Mouse (Mus musculus): Measurements from ENCODE around the gene Raly. TPM values are rescaled to one million over a fixed set of nuclear protein-coding genes. Genes with fewer than 3 reads are reported as not detected.
A peak's percentile ranks its signal among the peaks of the same experiment; 100 is the strongest.

The Raly gene
- polyA plus RNA-seq, 1 experiment from 2014 or later, result 25.3 TPM

GRCm38 (mm10) chr2:154818599-154818998 is 27.7 kb downstream of the Raly start:
- Histone ChIP-seq H3K4me2 (no peak overlapping the region), H3K4me3 (no peak overlapping the region), H3K4me1 (peaks cover 16% of the 10 kb centered on the region), H3K36me3 (replicated peaks) (no peaks in the 10 kb centered on the region), H3K9ac (no peak overlapping the region), H3K9me3 (no peaks in the 10 kb centered on the region), H3K27me3 (replicated peaks) (no peaks in the 10 kb centered on the region), H3K27ac (no peak overlapping the region)
- no peak for ATAC-seq (replicated peaks)
- 65% methylated on average over 1 of the region's 1 CpGs for WGBS

GRCm38 (mm10) chr2:154820346-154820745 is 29.4 kb downstream of the Raly start:
- ATAC-seq (replicated peaks), result no peak
- Histone ChIP-seq H3K4me3 (no peak overlapping the region), H3K27me3 (replicated peaks) (no peaks in the 10 kb centered on the region), H3K27ac (no peak overlapping the region), H3K4me2 (no peak overlapping the region), H3K9ac (no peak overlapping the region), H3K36me3 (replicated peaks) (no peaks in the 10 kb centered on the region), H3K9me3 (no peaks in the 10 kb centered on the region), H3K4me1 (peaks cover 16% of the 10 kb centered on the region)
- 85% methylated on average over 1 of the region's 1 CpGs for WGBS

- Histone ChIP-seq H3K36me3 (replicated peaks) (no peaks in the 10 kb centered on the region), H3K9me3 (no peaks in the 10 kb centered on the region), H3K27ac (no peak overlapping the region), H3K4me1 (no peaks in the 10 kb centered on the region), H3K27me3 (replicated peaks) (no peaks in the 10 kb centered on the region), H3K9ac (no peak overlapping the region), H3K4me3 (no peak overlapping the region), H3K4me2 (no peak overlapping the region)
- ATAC-seq (replicated peaks), result no peak
- WGBS, result 93% methylated on average over 1 of the region's 1 CpGs
Measured at GRCm38 (mm10) chr2:154826054-154826538, 35.2 kb downstream of the Raly start.

- Histone ChIP-seq H3K27ac (no peak overlapping the region), H3K27me3 (replicated peaks) (no peaks in the 10 kb centered on the region), H3K36me3 (replicated peaks) (no peaks in the 10 kb centered on the region), H3K4me1 (no peaks in the 10 kb centered on the region; the same call in 1 of the 2 replicates), H3K9me3 (no peaks in the 10 kb centered on the region), H3K4me3 (no peak overlapping the region), H3K4me2 (no peak overlapping the region), H3K9ac (no peak overlapping the region)
- WGBS, result 65% methylated on average over 4 of the region's 4 CpGs
- ATAC-seq (replicated peaks), result no peak
Measured at GRCm38 (mm10) chr2:154827521-154827920, 36.6 kb downstream of the Raly start.

GRCm38 (mm10) chr2:154832471-154832870 is 41.6 kb downstream of the Raly start:
- no peak overlapping the region for H3K4me3 ChIP-seq
- no peak overlapping the region for H3K9ac ChIP-seq
- no peak overlapping the region for H3K4me2 ChIP-seq
- H3K27me3 ChIP-seq (replicated peaks), result no peaks in the 10 kb centered on the region
- peak overlapping the region; percentile 31; the same call in 1 of the 2 replicates for H3K27ac ChIP-seq
- 37% methylated on average over 4 of the region's 4 CpGs for WGBS
- H3K36me3 ChIP-seq (replicated peaks), result no peaks in the 10 kb centered on the region
- ATAC-seq (replicated peaks), result no peak
- H3K9me3 ChIP-seq, result no peaks in the 10 kb centered on the region
- no peaks in the 10 kb centered on the region; the same call in 1 of the 2 replicates for H3K4me1 ChIP-seq

GRCm38 (mm10) chr2:154834149-154834865 is 43.4 kb downstream of the Raly start:
- H3K27me3 ChIP-seq (replicated peaks), result no peaks in the 10 kb centered on the region
- no peaks in the 10 kb centered on the region for H3K36me3 ChIP-seq (replicated peaks)
- H3K27ac ChIP-seq, result no peak overlapping the region
- ATAC-seq (replicated peaks), result no peak
- H3K4me3 ChIP-seq, result no peak overlapping the region
- no peak overlapping the region for H3K9ac ChIP-seq
- WGBS, result 94% methylated on average over 6 of the region's 6 CpGs
- no peaks in the 10 kb centered on the region; the same call in 1 of the 2 replicates for H3K4me1 ChIP-seq
- H3K9me3 ChIP-seq, result no peaks in the 10 kb centered on the region
- no peak overlapping the region for H3K4me2 ChIP-seq

- H3K9me3 ChIP-seq, result peaks cover 3% of the 10 kb centered on the region; the same call in 1 of the 2 replicates
- no peak for ATAC-seq (replicated peaks)
- H3K9ac ChIP-seq, result no peak overlapping the region
- H3K27me3 ChIP-seq (replicated peaks), result no peaks in the 10 kb centered on the region
- no peak overlapping the region for H3K4me3 ChIP-seq
- WGBS, result 99% methylated on average over 2 of the region's 2 CpGs
- no peaks in the 10 kb centered on the region; the same call in 1 of the 2 replicates for H3K4me1 ChIP-seq
- H3K27ac ChIP-seq, result no peak overlapping the region
- no peaks in the 10 kb centered on the region for H3K36me3 ChIP-seq (replicated peaks)
- no peak overlapping the region for H3K4me2 ChIP-seq
Measured at GRCm38 (mm10) chr2:154836537-154836936, 45.6 kb downstream of the Raly start.

GRCm38 (mm10) chr2:154848086-154848485 is 57.2 kb downstream of the Raly start:
- Histone ChIP-seq H3K9me3 (no peaks in the 10 kb centered on the region), H3K27me3 (replicated peaks) (no peaks in the 10 kb centered on the region), H3K4me2 (no peak overlapping the region), H3K36me3 (replicated peaks) (no peaks in the 10 kb centered on the region), H3K4me1 (no peaks in the 10 kb centered on the region), H3K4me3 (no peak overlapping the region), H3K27ac (no peak overlapping the region), H3K9ac (no peak overlapping the region)
- ATAC-seq (replicated peaks), result no peak

- H3K4me1 ChIP-seq, result no peaks in the 10 kb centered on the region
- 0 out of 2 replicates have a peak, but pooled peaks cover 3% of the 10 kb centered on the region for H3K36me3 ChIP-seq (replicated peaks)
- no peak overlapping the region for H3K9ac ChIP-seq
- no peak overlapping the region for H3K27ac ChIP-seq
- ATAC-seq (replicated peaks), result no peak
- 92% methylated on average over 1 of the region's 1 CpGs for WGBS
- no peak overlapping the region for H3K4me2 ChIP-seq
- H3K4me3 ChIP-seq, result no peak overlapping the region
- no peaks in the 10 kb centered on the region for H3K27me3 ChIP-seq (replicated peaks)
- no peaks in the 10 kb centered on the region for H3K9me3 ChIP-seq
Measured at GRCm38 (mm10) chr2:154855383-154855782, 64.5 kb downstream of the Raly start.

- 91% methylated on average over 13 of the region's 13 CpGs for WGBS
- Histone ChIP-seq H3K36me3 (replicated peaks) (peaks cover 22% of the 10 kb centered on the region), H3K4me3 (no peak overlapping the region), H3K9me3 (no peaks in the 10 kb centered on the region), H3K4me2 (no peak overlapping the region), H3K4me1 (no peaks in the 10 kb centered on the region), H3K27ac (no peak overlapping the region), H3K9ac (no peak overlapping the region), H3K27me3 (replicated peaks) (no peaks in the 10 kb centered on the region)
- no peak for ATAC-seq (replicated peaks)
Measured at GRCm38 (mm10) chr2:154863672-154864071, 72.8 kb downstream of the Raly start.

- Histone ChIP-seq H3K9me3 (no peaks in the 10 kb centered on the region), H3K27me3 (replicated peaks) (no peaks in the 10 kb centered on the region), H3K4me2 (no peak overlapping the region), H3K9ac (no peak overlapping the region), H3K27ac (no peak overlapping the region), H3K36me3 (replicated peaks) (peaks cover 28% of the 10 kb centered on the region), H3K4me1 (no peaks in the 10 kb centered on the region), H3K4me3 (no peak overlapping the region)
- WGBS, result 88% methylated on average over 3 of the region's 3 CpGs
- ATAC-seq (replicated peaks), result no peak
Measured at GRCm38 (mm10) chr2:154865696-154866095, 74.8 kb downstream of the Raly start.

- Histone ChIP-seq H3K4me3 (no peak overlapping the region), H3K27me3 (replicated peaks) (no peaks in the 10 kb centered on the region), H3K4me2 (no peak overlapping the region), H3K36me3 (replicated peaks) (peaks cover 45% of the 10 kb centered on the region), H3K27ac (no peak overlapping the region), H3K9me3 (no peaks in the 10 kb centered on the region), H3K9ac (no peak overlapping the region), H3K4me1 (no peaks in the 10 kb centered on the region)
- WGBS, result 88% methylated on average over 1 of the region's 1 CpGs
- ATAC-seq (replicated peaks), result no peak
Measured at GRCm38 (mm10) chr2:154868106-154868505, 77.2 kb downstream of the Raly start.

All from midbrain, embryonic 15.5 days (tissue).